Mouse (Mus musculus) MEL (cell line): ENCODE measurements around the gene Map1b.

ENCODE experiments used
- CTCF ChIP-seq, 3 experiments: IDR thresholded peaks in 2 of 3; conservative IDR thresholded peaks in 1 of 3; 2 replicates each; pipeline ENCODE4 v1.5.1; 2011 to 2012; ENCODE audit warnings: low read length in 3 of 3, low read depth in 2 of 3, mild to moderate bottlenecking in 2 of 3, improper control_type of control experiment in 1 of 3, inconsistent platforms in 1 of 3, mixed read lengths in 1 of 3, moderate library complexity in 1 of 3; ENCODE audit not compliant: control insufficient read depth in 1 of 3, insufficient read depth in 1 of 3, poor library complexity in 1 of 3, severe bottlenecking in 1 of 3
- GABPA ChIP-seq: IDR thresholded peaks from 2 replicates; pipeline ENCODE4 v1.6.1; 2012; ENCODE audit warnings: low read depth, mild to moderate bottlenecking, inconsistent platforms, low read length, improper control_type of control experiment, moderate library complexity
- HCFC1 ChIP-seq: IDR thresholded peaks from 2 replicates; pipeline ENCODE4 v1.6.1; 2012; ENCODE audit warnings: low read depth, mild to moderate bottlenecking, inconsistent platforms, low read length, improper control_type of control experiment, moderate library complexity
- MAX ChIP-seq: IDR thresholded peaks from 2 replicates; pipeline ENCODE4 v1.6.1; 2011; ENCODE audit warnings: low read length, improper control_type of control experiment
- POLR2A ChIP-seq, 2 experiments: IDR thresholded peaks; 2 replicates each; pipeline ENCODE4 v1.6.1; 2011 to 2012; ENCODE audit warnings: low read length in 2 of 2, mild to moderate bottlenecking in 2 of 2, control low read depth in 1 of 2, improper control_type of control experiment in 1 of 2, low read depth in 1 of 2, moderate library complexity in 1 of 2; ENCODE audit not compliant: control insufficient read depth in 1 of 2, insufficient read depth in 1 of 2, poor library complexity in 1 of 2
- TCF12 ChIP-seq: IDR thresholded peaks from 2 replicates; pipeline ENCODE4 v1.6.1; 2014; ENCODE audit warnings: low read depth, mild to moderate bottlenecking, inconsistent platforms, low read length, improper control_type of control experiment, moderate library complexity
- USF2 ChIP-seq, 2 experiments: IDR thresholded peaks; 2 replicates each; pipeline ENCODE4 v1.6.1; 2011 to 2012; ENCODE audit warnings: improper control_type of control experiment in 2 of 2, low read length in 2 of 2, borderline replicate concordance in 1 of 2, inconsistent platforms in 1 of 2, low read depth in 1 of 2, mild to moderate bottlenecking in 1 of 2; ENCODE audit not compliant: insufficient read depth in 1 of 2
- ZNF384 ChIP-seq: IDR thresholded peaks from 2 replicates; pipeline ENCODE4 v1.6.1; 2012; ENCODE audit warnings: low read depth, mild to moderate bottlenecking, inconsistent platforms, low read length, improper control_type of control experiment

- no peak for TF ChIP-seq CTCF (IDR thresholded peaks at IDR 0.05 in 2 of 3, conservative IDR thresholded peaks at IDR 0.05 in 1 of 3; ENCODE audit: control insufficient read depth in 1 of 3, insufficient read depth in 1 of 3, low read depth in 2 of 3, low read length in 3 of 3, poor library complexity in 1 of 3, severe bottlenecking in 1 of 3)
- TF ChIP-seq USF2 (IDR thresholded peaks at IDR 0.05; ENCODE audit: borderline replicate concordance in 1 of 2, insufficient read depth in 1 of 2, low read depth in 1 of 2, low read length in 2 of 2), result no peak
- TF ChIP-seq POLR2A (IDR thresholded peaks at IDR 0.05; ENCODE audit: control insufficient read depth in 1 of 2, insufficient read depth in 1 of 2, low read depth in 1 of 2, low read length in 2 of 2, poor library complexity in 1 of 2), result no peak
- TF ChIP-seq HCFC1, result no peak
- TF ChIP-seq MAX, result no peak
- TF ChIP-seq ZNF384, result no peak
- no peak for TF ChIP-seq GABPA
- no peak for TF ChIP-seq TCF12
Measured at GRCm38 (mm10) chr13:99560674-99561639, 44.6 kb upstream of the Map1b start.
